Mouse (Mus musculus) hindbrain, embryonic 13.5 days (tissue): ENCODE results near the gene Pde4d. TPM values are rescaled to one million over a fixed set of nuclear protein-coding genes. Genes with fewer than 3 reads are reported as not detected.

Source experiments
- ATAC-seq: fragments of 200-750 bp; cut with Nextera tagmentation; 2 replicates; pipeline ENCODE4 v1.8.0; 2017; ENCODE audit warnings: moderate TSS enrichment; ENCODE audit not compliant: low FRiP score
- H3K27ac ChIP-seq: fragments of 300-500 bp; sonication (generic); 2 replicates; pipeline ENCODE4 v1.5.1; 2015; ENCODE audit warnings: inconsistent platforms, mild to moderate bottlenecking, moderate library complexity
- H3K27me3 ChIP-seq: fragments of 300-500 bp; sonication (generic); 2 replicates; pipeline ENCODE4 v1.6.1; 2015; ENCODE audit warnings: mild to moderate bottlenecking, inconsistent platforms
- H3K36me3 ChIP-seq: fragments of 300-500 bp; sonication (generic); 2 replicates; pipeline ENCODE4 v1.6.1; 2015; ENCODE audit warnings: mild to moderate bottlenecking, inconsistent platforms
- H3K4me1 ChIP-seq: fragments of 300-500 bp; sonication (generic); replicated peaks from 2 replicates; pipeline ENCODE4 v1.6.1; 2015; ENCODE audit warnings: inconsistent platforms
- H3K4me2 ChIP-seq: fragments of 300-500 bp; sonication (generic); 2 replicates; pipeline ENCODE4 v1.6.1; 2015; ENCODE audit warnings: inconsistent platforms, mild to moderate bottlenecking, moderate library complexity
- H3K4me3 ChIP-seq: fragments of 300-500 bp; sonication (generic); 2 replicates; pipeline ENCODE4 v1.5.1; 2015; ENCODE audit warnings: mild to moderate bottlenecking, inconsistent platforms
- H3K9ac ChIP-seq: fragments of 300-500 bp; sonication (generic); 2 replicates; pipeline ENCODE4 v1.6.1; 2015; ENCODE audit warnings: mild to moderate bottlenecking, inconsistent platforms
- H3K9me3 ChIP-seq: fragments of 300-500 bp; sonication (generic); 2 replicates; pipeline ENCODE4 v1.6.1; 2016; ENCODE audit warnings: inconsistent platforms
- WGBS: fragments of 180-500 bp; shearing (Covaris S2); methylation state at CpG from one replicate; pipeline ENCODE4 v1.1.7; 2015; 5-methylcytosine and 5-hydroxymethylcytosine counted together
- polyA plus RNA-seq: library from polyadenylated mRNA; unstranded; fragments of >200 nt; fragmentation: Nextera tagmentation; extraction: Ambion mirVana; gene quantifications from 2 replicates; pipeline ENCODE4 v1.2.1, GENCODE M21; 2015

The Pde4d gene
- polyA plus RNA-seq, 1 experiment from 2014 or later: 18.6 TPM

DNA sequence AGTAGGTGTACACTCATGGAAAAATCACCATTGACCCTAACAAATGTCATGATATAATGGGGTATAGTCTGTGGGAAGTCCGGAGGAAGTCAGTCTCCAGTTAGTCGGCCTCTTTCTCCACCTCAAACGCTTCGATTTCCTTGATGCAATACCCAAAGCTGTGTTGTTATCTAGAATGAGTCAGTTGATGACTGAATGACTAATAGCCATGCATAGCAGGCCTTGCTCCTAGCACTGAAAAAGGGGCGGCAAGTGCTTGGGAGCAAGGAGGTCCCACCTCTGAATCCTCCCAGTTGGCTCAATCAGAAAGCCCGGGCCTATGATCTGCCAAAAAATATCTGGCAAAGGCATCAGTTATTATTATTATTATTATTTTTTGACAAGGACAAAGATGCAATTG lies 1209.4 kb downstream of the Pde4d start:
- Histone ChIP-seq H3K27me3 (no peaks in the 10 kb centered on the region), H3K9ac (no peak overlapping the region), H3K27ac (no peak overlapping the region), H3K4me1 (0 out of 2 replicates have a peak, but pooled peaks cover 11% of the 10 kb centered on the region), H3K4me3 (no peak overlapping the region), H3K36me3 (no peaks in the 10 kb centered on the region), H3K4me2 (no peak overlapping the region), H3K9me3 (no peaks in the 10 kb centered on the region)
- 87% methylated on average over 6 of the region's 6 CpGs for WGBS
- no peak for ATAC-seq

DNA sequence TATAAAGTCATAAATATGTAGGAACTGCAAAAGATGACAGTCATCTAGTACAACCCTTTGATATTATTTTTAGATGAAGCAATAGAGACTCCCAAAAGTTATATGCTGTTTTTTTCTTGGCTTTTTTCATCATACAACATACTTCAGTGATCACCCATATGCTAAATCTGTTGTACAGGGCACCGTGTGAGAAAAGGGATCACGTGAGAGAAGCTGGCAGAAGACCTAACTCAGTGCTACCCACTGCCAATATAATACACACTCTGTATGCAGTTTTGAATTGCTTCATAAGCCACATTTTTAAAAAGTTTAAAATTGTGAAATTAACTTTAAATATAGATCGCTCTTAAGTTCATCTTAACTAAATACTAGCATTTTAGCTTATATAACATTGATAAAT lies 1211.6 kb downstream of the Pde4d start:
- Histone ChIP-seq H3K9me3 (no peaks in the 10 kb centered on the region), H3K9ac (no peak overlapping the region), H3K4me1 (peaks cover 21% of the 10 kb centered on the region), H3K4me3 (no peak overlapping the region), H3K4me2 (no peak overlapping the region), H3K27me3 (no peaks in the 10 kb centered on the region), H3K27ac (no peak overlapping the region), H3K36me3 (no peaks in the 10 kb centered on the region)
- WGBS: 90% methylated on average over 3 of the region's 3 CpGs
- no peak for ATAC-seq

DNA sequence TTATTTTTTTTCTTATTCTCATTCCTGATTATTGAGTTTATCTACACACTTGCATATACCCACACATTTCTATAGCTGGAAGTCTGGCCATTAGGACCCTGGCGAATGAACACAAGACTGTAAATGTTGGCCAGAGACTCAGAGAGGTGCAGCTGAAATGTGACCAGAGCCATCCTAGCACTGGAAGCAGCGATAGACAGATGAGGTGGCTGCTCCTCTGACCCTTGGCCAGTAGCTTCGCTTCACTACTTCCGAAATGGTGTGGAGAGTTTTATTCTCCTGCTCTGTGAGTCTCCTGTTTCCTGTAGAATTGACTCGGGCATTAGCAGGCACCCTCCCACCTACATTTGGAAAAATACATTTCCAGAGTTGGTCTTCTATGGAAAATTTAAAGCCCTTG lies 1212.4 kb downstream of the Pde4d start:
- peaks cover 21% of the 10 kb centered on the region for H3K4me1 ChIP-seq
- H3K27me3 ChIP-seq: no peaks in the 10 kb centered on the region
- no peak overlapping the region for H3K27ac ChIP-seq
- no peaks in the 10 kb centered on the region for H3K36me3 ChIP-seq
- WGBS: 74% methylated on average over 5 of the region's 5 CpGs
- no peak overlapping the region for H3K4me2 ChIP-seq
- ATAC-seq: no peak
- no peaks in the 10 kb centered on the region for H3K9me3 ChIP-seq
- H3K4me3 ChIP-seq: no peak overlapping the region
- H3K9ac ChIP-seq: no peak overlapping the region

DNA sequence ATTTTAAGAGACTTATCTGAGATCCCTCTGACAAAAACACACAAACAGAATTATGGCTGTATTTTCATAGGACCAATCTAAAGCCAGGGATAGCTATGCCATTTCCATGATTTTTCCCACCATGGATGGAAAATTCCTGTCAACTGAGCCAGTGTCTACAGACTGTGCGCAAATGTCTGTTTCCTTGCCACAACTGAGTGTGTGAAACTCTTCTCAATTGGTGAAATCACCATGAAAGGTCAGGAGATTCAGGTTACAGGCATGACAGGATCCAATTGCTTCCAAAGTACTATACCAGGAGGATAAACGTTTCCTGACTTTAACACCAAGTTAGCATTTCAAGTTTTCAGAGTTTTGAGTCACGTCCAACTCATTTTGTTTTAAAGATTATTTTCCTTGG lies 1213.0 kb downstream of the Pde4d start:
- 70% methylated on average over 3 of the region's 3 CpGs for WGBS
- no peaks in the 10 kb centered on the region for H3K9me3 ChIP-seq
- no peak overlapping the region for H3K4me3 ChIP-seq
- ATAC-seq: no peak
- no peak overlapping the region for H3K4me2 ChIP-seq
- no peak overlapping the region for H3K27ac ChIP-seq
- H3K27me3 ChIP-seq: no peaks in the 10 kb centered on the region
- H3K4me1 ChIP-seq: peaks cover 21% of the 10 kb centered on the region
- no peaks in the 10 kb centered on the region for H3K36me3 ChIP-seq
- H3K9ac ChIP-seq: no peak overlapping the region

DNA sequence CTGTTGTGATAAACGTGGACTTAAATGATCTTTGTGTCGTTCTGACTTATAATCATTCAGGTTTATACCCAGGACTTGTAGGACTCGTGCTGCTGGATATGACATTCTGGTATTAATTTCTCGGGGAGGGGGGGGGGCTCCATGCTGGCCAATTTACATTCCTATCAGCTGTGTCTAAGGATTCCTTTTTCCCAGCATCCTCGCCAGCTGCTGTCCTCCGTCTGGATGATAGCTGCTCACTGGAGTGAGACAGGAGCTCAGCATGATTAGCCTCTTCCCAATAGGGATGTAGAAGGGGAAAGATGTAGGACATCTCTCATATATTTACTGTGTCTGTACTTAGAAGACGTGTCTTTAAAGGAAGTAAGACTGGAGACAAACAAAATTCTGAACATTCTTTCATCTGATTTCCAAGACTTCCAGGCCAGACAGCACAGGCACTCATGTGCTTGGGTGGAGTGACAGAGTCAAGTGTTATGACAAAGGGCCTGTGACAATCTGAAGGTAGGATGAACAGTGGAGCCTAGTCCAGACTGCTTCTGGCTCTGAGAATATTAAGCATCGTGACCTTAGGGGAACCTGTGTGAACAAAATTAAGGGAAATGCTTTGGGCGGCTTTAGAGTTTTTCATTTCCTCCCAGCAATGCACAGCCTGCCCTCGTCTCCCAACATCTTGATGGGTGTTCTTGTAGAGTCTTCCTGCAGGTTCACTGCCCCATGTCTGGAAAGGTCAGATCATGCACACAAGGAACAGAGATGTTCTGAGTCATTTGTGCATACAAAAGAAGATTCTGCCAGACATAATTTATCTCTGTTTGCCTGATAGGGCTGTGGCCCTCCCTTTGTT lies 1215.4 kb downstream of the Pde4d start:
- H3K27ac ChIP-seq: peak overlapping the region; percentile 76
- H3K27me3 ChIP-seq: no peaks in the 10 kb centered on the region
- peak; percentile 76 for ATAC-seq
- no peak overlapping the region for H3K4me2 ChIP-seq
- H3K4me1 ChIP-seq: peaks cover 21% of the 10 kb centered on the region
- H3K4me3 ChIP-seq: no peak overlapping the region
- H3K9ac ChIP-seq: no peak overlapping the region
- 38% methylated on average over 10 of the region's 10 CpGs for WGBS
- H3K36me3 ChIP-seq: no peaks in the 10 kb centered on the region
- no peaks in the 10 kb centered on the region for H3K9me3 ChIP-seq

DNA sequence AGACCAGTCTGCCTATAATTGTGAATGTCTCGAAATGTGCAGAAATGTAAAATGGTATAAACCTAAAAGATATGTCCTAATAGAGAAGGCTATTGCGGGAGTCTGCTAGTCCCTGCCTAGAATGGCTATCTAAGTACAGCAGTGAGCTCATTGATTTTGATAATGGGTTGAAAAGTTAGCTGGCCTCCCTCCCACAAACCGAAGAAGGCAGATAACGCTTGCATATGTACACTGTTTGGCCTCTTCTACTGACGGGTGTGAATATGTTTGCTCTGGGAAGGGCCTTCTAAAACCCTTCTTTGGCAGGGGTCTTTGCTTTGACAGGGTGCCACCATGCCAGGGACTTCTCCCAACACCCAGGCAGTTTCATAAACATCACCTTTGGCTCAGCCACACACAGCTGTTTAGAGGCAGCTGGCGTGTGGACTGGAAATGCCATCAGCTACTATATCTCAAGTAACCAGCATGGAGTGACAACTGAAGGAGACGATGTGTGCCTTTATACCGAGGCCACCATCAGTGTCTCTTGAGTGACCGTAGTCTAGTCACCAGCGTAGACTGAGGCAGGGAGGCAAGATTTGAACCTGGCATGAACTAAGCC lies 1216.2 kb downstream of the Pde4d start:
- 86% methylated on average over 10 of the region's 10 CpGs for WGBS
- H3K9me3 ChIP-seq: no peaks in the 10 kb centered on the region
- no peak overlapping the region for H3K4me3 ChIP-seq
- ATAC-seq: no peak
- no peaks in the 10 kb centered on the region for H3K27me3 ChIP-seq
- peak overlapping the region; percentile 76 for H3K27ac ChIP-seq
- H3K4me1 ChIP-seq: peaks cover 21% of the 10 kb centered on the region
- no peak overlapping the region for H3K9ac ChIP-seq
- no peak overlapping the region for H3K4me2 ChIP-seq
- H3K36me3 ChIP-seq: no peaks in the 10 kb centered on the region

DNA sequence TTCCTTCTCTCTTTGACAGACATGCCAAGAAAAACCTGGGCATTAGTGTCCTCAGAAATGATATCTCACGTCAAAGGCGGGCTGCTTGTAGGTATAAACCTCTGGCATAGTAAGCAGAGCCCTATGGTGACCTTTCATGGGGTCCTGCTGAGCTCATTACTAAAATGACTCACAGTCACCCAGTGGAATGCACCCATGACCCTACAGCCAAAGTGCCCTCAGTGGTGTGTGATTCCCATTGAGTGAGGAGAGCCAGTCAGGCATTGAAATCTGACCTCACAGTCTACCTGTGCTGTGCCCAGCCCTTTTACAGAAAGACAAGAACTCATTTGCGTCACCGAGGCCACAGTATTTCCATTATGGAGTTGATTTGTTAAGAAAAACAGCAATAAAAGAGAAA lies 1220.2 kb downstream of the Pde4d start:
- no peaks in the 10 kb centered on the region for H3K27me3 ChIP-seq
- no peak overlapping the region for H3K27ac ChIP-seq
- no peak overlapping the region for H3K9ac ChIP-seq
- no peaks in the 10 kb centered on the region for H3K9me3 ChIP-seq
- H3K4me3 ChIP-seq: no peak overlapping the region
- WGBS: 76% methylated on average over 4 of the region's 4 CpGs
- no peak for ATAC-seq
- H3K4me1 ChIP-seq: peaks cover 12% of the 10 kb centered on the region
- no peak overlapping the region for H3K4me2 ChIP-seq
- no peaks in the 10 kb centered on the region for H3K36me3 ChIP-seq

DNA sequence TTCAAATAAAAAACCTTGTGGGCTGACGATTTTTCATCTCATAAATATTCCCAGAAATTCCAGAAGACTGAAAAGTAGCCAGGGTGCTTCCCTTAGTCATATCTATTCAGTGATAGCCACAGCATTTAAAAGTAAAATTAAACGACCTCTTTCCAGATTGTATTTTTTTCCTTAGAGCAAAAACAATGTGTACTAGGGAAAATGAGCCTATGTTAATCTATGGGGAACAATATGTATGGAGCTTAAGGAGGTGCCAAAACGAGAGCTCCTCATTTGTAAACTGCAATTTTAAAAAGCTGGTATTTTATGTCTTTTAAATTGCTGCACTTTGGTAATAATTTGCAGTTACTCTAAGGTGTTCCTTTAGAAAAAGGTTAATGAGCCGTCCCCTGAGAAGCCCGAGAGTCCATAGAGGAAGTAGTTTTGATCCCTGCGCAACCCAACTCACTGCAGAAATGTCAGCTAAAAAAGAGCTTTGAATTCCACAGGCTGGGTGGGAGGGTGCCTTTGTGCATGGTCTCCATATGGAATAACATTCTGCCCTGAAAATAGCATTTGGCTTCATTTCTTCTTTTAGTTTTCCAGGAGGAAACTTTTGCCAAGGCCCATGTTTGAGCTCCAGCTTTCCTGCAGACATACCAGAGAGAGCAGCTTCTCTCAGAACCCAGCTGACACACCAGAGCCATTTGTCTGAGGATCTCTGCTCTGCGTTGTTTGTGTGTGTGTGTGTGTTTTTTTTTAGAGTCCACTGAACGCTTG lies 1222.0 kb downstream of the Pde4d start:
- Histone ChIP-seq H3K4me1 (no peaks in the 10 kb centered on the region), H3K36me3 (no peaks in the 10 kb centered on the region), H3K27ac (no peak overlapping the region), H3K9me3 (no peaks in the 10 kb centered on the region), H3K9ac (no peak overlapping the region), H3K27me3 (no peaks in the 10 kb centered on the region), H3K4me2 (no peak overlapping the region), H3K4me3 (no peak overlapping the region)
- ATAC-seq: no peak
- 55% methylated on average over 8 of the region's 8 CpGs for WGBS

DNA sequence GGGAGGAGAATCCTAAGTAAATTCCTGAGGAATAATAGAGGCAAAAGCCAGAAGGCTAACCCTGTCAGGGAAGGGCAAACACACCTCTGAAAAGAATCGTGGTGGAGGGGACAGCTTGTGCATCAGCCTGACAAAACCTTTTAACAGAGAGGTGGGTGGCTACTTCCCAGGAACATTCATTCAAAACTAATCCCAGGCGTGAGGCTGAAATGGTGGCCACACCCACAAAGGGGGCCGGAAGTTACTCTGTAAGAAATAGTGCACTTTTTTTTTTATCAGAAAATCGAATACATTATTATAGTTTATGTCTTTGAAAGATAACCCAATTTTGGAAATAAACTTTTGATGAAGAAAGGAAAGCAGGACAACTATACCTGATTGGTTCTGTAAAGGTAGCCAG lies 1227.3 kb downstream of the Pde4d start:
- ATAC-seq: no peak
- Histone ChIP-seq H3K4me2 (no peak overlapping the region), H3K4me1 (no peaks in the 10 kb centered on the region), H3K4me3 (no peak overlapping the region), H3K9me3 (no peaks in the 10 kb centered on the region), H3K9ac (no peak overlapping the region), H3K27me3 (no peaks in the 10 kb centered on the region), H3K36me3 (no peaks in the 10 kb centered on the region), H3K27ac (no peak overlapping the region)
- 52% methylated on average over 4 of the region's 4 CpGs for WGBS

DNA sequence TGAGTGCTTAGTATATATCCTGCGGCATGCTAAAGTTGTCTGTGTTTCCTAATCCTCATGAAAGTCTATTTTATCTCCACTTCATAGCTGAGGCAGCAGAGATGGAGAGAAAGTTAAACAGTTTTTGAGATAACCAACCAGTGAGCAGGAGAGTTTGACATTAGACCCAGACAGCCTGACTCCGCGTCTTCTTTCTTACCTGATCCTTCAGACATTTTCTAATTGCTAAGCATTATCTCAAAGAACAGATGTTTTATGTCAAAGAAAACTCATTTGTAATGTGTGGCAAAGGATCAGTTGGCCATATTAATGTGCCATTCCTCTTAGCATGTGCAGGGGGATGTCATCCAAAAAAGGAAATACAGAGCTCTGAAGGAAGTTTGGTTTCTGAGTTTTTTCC lies 1227.9 kb downstream of the Pde4d start:
- Histone ChIP-seq H3K9ac (no peak overlapping the region), H3K4me2 (no peak overlapping the region), H3K27me3 (no peaks in the 10 kb centered on the region), H3K4me3 (no peak overlapping the region), H3K4me1 (no peaks in the 10 kb centered on the region), H3K9me3 (no peaks in the 10 kb centered on the region), H3K36me3 (no peaks in the 10 kb centered on the region), H3K27ac (no peak overlapping the region)
- 95% methylated on average over 3 of the region's 3 CpGs for WGBS
- ATAC-seq: no peak

DNA sequence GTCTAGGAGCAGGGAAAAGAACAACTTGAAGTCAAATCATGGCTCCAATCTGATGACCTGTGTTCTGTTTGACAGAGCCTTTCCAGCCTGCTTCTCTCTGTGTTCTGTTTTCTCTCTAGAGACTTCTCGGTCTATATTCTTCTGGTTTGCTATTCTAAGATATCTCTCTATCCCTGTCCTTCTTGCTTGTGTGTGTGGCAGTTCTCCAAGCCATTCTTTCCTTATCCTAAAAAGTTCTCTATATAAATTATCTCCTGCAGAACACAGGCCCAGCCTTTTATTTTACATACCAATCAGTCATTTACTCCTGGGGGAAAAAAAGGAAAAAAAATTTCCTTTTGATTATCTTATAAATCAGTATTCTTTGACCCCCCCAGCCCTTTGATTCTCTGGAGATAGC lies 1229.2 kb downstream of the Pde4d start:
- H3K4me2 ChIP-seq: no peak overlapping the region
- no peak overlapping the region for H3K27ac ChIP-seq
- no peaks in the 10 kb centered on the region for H3K27me3 ChIP-seq
- H3K36me3 ChIP-seq: no peaks in the 10 kb centered on the region
- H3K9me3 ChIP-seq: no peaks in the 10 kb centered on the region
- no peak overlapping the region for H3K9ac ChIP-seq
- WGBS: 100% methylated on average over 1 of the region's 1 CpGs
- ATAC-seq: no peak
- H3K4me3 ChIP-seq: no peak overlapping the region
- H3K4me1 ChIP-seq: peaks cover 3% of the 10 kb centered on the region

DNA sequence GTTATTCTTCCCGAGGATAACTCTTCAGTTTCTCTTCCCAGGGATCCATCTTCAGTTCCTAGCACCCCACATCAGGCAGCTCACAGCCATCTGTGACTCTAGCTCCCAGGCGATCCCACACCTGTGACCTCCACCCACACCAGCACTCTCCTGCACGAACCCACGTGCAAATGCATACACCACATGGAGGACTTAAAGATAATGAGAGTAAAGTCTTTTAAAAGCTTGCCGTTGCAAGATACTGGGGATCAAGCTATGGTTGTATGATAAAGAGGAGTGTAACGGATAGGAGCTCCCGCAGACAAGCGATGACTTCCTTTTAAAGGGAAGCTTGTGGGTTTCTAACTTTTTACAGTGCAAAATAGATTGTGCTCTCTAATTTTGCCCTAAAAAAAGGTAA lies 1230.5 kb downstream of the Pde4d start:
- no peaks in the 10 kb centered on the region for H3K27me3 ChIP-seq
- 93% methylated on average over 8 of the region's 8 CpGs for WGBS
- H3K9me3 ChIP-seq: no peaks in the 10 kb centered on the region
- no peaks in the 10 kb centered on the region for H3K36me3 ChIP-seq
- no peak overlapping the region for H3K4me2 ChIP-seq
- H3K4me1 ChIP-seq: peaks cover 14% of the 10 kb centered on the region
- no peak overlapping the region for H3K27ac ChIP-seq
- ATAC-seq: no peak
- H3K4me3 ChIP-seq: no peak overlapping the region
- H3K9ac ChIP-seq: no peak overlapping the region
